Mouse (Mus musculus): ENCODE data around the gene Kctd8. TPM values are rescaled to one million over a fixed set of nuclear protein-coding genes. Genes with fewer than 3 reads are reported as not detected.

Gene Kctd8
- total RNA-seq, 1 experiment from 2014 or later = 0.36 TPM

- no peak for DNase-seq
Measured at GRCm38 (mm10) chr5:69156489-69156888, 185.0 kb downstream of the Kctd8 start.

- DNase-seq = no peak
Measured at GRCm38 (mm10) chr5:69145827-69146226, 195.7 kb downstream of the Kctd8 start.

- DNase-seq = no peak
Measured at GRCm38 (mm10) chr5:69141082-69141481, 200.4 kb downstream of the Kctd8 start.

GRCm38 (mm10) chr5:69108718-69109117 lies 232.8 kb downstream of the Kctd8 start:
- no peak for DNase-seq

GRCm38 (mm10) chr5:69088912-69089311 lies 252.6 kb downstream of the Kctd8 start:
- DNase-seq = no peak

Small RNA genes lying within 50 kb of the gene (microRNA-seq; reads per million reads assigned to microRNA genes)
- 0 reads per million in 2 experiments for gene Gm24368

Other genes starting within 250 kb of the Kctd8 start
- not detected in 2 replicates for gene Yipf7, start 201.0 kb upstream of the Kctd8 start, total RNA-seq (2021)
- gene Guf1, start 215.2 kb upstream of the Kctd8 start, total RNA-seq (2021) = 22.0 and 27.3 TPM in 2 replicates

All from adrenal gland, postnatal 25 days (tissue).